Mouse (Mus musculus) kidney, adult 8-10 months (tissue): Measurements from ENCODE around the gene Xpr1.

Source experiments
- DNase-seq, 2 experiments: peaks; one replicate each; pipeline ENCODE4 v3.0.0; 2022

Gene Xpr1

GRCm38 (mm10) chr1:155247441-155247840 is 169.8 kb downstream of the Xpr1 start:
- DNase-seq: peak; percentile 75 to 85

DNA sequence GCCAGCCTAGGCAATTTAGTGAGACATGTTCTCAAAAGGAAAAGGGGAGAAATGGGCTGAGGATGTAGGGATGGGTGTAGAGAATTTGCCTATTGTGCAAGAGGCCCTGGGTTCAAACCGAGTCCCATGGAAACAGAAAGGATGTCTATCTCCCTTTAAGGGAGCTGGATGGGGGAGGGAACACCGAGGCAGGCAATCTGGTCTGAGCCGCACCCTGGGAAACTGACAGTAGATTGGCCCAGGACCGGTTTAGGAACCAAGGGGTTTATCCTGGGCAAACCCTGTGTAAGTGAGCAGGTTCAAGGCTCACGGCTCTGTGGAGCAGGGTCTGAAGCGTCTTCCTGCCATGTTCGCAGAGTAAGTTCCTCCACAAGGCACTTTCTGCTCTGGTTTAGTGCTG is 171.7 kb downstream of the Xpr1 start:
- peak in 1 of 2 experiments; percentile 43 for DNase-seq

DNA sequence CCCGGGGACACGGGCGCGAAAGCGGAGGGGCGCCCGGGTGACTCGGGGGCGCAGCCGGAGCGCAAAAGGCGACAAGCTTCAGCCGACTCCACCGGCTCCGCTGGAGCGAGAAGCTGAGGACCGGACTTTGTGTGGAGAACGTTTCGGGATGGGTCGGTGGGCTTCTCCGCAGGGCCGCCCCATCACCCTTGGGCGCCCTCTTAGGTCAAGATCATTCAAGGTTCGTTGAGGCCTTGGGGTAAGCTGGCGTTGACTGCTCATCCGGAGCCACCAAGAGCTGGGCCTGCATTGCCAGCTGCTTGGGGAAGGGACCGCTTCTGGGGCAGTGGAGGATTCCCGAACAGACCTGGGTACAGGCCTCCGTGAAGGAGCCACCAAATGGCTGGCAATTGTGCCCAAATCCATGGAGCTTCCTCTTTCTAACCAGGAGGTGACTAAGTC is 172.4 kb downstream of the Xpr1 start:
- DNase-seq: peak in 1 of 2 experiments; percentile 48

- DNase-seq: peak; percentile 73 to 78
Observed at GRCm38 (mm10) chr1:155243797-155244770, 173.1 kb downstream of the Xpr1 start, which contains the start of gene BC034090. TSS of gene BC034090 (minus strand) at chr1:155244444.

DNA sequence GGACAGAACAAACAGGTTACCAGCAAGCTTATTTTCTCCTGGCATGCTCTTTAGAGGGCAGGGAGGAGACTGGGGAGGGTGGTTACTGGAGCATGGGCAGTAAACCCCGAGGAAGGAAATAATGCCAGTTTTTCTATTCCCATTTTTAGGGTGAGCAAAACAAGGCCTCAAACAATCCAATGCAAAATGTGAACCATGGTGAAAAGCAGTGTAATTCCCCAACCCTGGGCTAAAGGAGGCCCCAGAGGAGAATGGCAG is 174.8 kb downstream of the Xpr1 start:
- peak in 1 of 2 experiments; percentile 45 for DNase-seq

GRCm38 (mm10) chr1:155241701-155242487 is 175.3 kb downstream of the Xpr1 start:
- peak in 1 of 2 experiments; percentile 53 for DNase-seq

- no peak for DNase-seq
Observed at GRCm38 (mm10) chr1:155239962-155240717, 177.1 kb downstream of the Xpr1 start.

- DNase-seq: no peak
Observed at GRCm38 (mm10) chr1:155239169-155239568, 178.0 kb downstream of the Xpr1 start.

DNA sequence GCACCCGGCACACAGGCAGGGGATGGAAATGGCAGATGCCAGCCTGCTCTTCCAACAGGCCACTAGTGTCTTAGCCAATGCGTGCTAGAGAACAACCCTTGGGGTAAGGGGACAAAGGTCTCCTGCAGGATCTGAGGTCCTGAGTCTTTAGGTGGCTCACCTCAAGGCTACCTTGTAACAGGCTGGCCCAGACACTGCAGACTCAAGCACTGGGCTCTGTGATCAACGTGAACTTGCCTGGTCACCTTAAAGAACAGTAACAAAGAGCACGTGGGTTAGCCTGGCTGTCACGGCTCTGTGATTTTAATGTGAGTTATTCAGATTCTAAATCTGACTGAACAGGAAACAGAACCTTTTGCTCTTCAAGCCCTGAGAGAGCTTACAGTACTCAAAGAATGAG is 179.1 kb downstream of the Xpr1 start:
- DNase-seq: peak; percentile 70 to 82

DNA sequence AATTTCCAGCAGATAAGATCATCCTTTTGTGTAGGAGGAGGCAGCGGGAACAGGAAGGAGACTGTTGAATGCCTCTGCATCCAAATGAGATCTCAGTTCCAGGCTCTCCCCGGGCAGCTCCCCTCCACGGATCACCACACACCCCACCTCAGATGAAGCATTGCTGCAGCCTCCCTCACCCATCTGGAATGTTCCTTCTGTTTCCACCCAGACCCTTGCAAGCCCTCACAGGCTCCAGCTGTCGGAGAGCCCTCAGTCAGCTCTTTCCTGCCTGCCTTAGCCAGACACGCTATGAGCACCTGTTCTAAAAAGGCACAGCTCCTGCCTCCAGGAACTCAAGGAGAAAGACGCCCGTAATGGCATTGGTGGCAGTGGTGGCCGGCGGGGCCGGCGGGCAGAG is 179.8 kb downstream of the Xpr1 start:
- no peak for DNase-seq

DNA sequence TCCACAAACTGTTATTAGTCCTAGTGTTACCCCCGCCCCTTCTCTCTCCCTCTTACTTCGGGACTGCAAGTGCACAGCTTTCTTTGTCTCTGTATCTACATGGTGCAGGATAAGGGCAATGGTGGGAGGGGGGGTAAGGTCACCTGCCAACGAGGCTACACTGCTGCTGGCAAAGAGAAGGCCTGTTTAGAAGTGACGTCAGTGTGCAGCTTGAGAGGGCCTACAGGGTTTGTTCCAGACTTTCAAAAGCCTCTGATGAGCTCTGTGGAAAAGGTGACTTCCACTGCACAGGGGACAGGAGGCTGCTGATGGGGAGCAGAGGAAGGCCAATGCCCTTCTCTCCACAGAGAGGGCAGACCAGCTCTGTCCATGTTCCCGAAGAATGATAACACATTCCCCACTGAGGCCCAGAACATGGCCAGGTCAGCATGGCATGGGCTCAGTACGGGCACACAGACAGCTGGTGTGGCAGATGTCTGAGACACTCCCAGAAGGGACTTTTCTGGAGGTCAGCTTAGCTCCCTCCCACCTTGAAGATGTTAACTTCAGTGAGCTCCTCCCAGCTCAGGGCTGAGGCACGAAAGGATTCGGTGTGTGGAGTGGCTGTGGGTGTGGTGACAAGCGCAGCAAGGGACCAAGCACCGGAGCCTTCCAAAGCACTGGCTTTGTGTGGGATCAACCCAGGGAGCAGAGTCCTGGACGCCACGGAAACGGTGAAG is 180.8 kb downstream of the Xpr1 start:
- DNase-seq: no peak

GRCm38 (mm10) chr1:155235641-155236040 is 181.6 kb downstream of the Xpr1 start:
- DNase-seq: no peak

GRCm38 (mm10) chr1:155233931-155234607 is 183.1 kb downstream of the Xpr1 start:
- DNase-seq: peak; percentile 63 to 80

GRCm38 (mm10) chr1:155233378-155233777 is 183.8 kb downstream of the Xpr1 start:
- DNase-seq: no peak

GRCm38 (mm10) chr1:155232786-155233185 is 184.4 kb downstream of the Xpr1 start:
- no peak for DNase-seq

GRCm38 (mm10) chr1:155232385-155232784 is 184.8 kb downstream of the Xpr1 start:
- peak; percentile 62 to 64 for DNase-seq

DNA sequence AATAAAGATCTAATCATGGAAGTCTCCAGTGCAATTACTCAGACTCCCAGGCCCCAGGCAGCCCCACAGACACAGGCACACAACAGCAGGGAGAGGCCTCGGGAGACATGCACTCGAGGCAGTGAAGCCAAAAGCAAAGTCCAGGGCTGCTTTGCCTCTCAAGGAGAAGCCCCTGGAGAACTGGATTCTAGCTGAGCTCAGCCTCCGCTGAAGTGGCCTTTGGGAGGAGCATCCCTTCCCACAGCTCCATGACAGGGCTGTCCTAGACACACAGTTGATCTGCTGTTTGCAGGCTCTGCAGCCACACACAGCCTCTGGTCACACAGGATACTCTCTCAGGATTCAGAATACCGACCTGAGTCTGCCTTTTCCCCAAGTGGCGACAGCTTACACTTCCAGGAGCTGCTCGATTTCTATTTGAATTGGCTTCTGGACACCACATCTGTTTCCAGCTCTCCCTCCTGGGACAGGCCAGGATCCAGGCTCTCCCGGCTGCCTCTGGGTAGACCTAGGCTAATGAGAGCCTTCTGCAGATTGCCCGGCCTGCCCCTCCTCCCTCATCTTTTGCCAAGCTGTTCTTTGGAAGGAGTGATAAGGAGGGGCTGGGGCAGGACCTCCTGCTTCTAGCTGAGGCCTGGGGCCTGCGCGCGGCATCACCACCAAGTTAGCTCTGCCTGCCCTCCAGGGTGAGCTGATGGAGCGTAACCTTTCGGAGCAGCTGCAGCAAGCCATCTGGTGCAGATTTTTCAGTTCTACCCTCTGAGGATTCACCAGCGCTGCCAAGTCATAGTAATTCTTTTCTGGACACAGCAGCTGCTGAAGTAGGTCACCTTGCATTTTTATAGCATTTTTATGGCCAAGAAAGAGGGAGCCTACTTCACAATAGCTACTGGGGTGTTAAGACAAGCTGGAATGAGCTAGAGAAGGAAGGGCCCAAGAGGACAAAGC is 187.5 kb downstream of the Xpr1 start:
- DNase-seq: no peak
